Mouse (Mus musculus) inflammation-experienced regulatory T-cells, adult 16 weeks (primary cell): Measurements from ENCODE around the gene Rabl2. TPM values are rescaled to one million over a fixed set of nuclear protein-coding genes. Genes with fewer than 3 reads are reported as not detected.

ENCODE experiments used
- polyA plus RNA-seq: library from polyadenylated mRNA; unstranded; fragments of 100-300 nt; shearing (Covaris generic); gene quantifications from one replicate; pipeline ENCODE4 v1.2.1, GENCODE M21; 2017

The Rabl2 gene
- 3.0 TPM for polyA plus RNA-seq

GRCm38 (mm10) chr15:89591723-89592455 is at the start of gene Rabl2:
Gene Rabl2, minus strand, starts transcription at chr15:89591923.

GRCm38 (mm10) chr15:89568114-89568513 is 23.6 kb downstream of the Rabl2 start, which contains the start of gene Acr:
Gene Acr, plus strand, starts transcription at chr15:89568326.

Other genes starting within 250 kb of the Rabl2 start
- 77.8 TPM for gene Lmf2, start 236.3 kb downstream of the Rabl2 start, polyA plus RNA-seq
- 198 TPM for gene Ncaph2, start 236.2 kb downstream of the Rabl2 start, polyA plus RNA-seq
- gene Sco2, start 218.1 kb downstream of the Rabl2 start, polyA plus RNA-seq = 6.4 TPM
- gene Tymp, start 214.9 kb downstream of the Rabl2 start, polyA plus RNA-seq = 1.0 TPM
- gene Odf3b, start 212.6 kb downstream of the Rabl2 start, polyA plus RNA-seq = 1.1 TPM
- gene Klhdc7b, start 207.0 kb downstream of the Rabl2 start, polyA plus RNA-seq = 0.29 TPM
- gene Syce3, start 181.4 kb downstream of the Rabl2 start, polyA plus RNA-seq = not detected
- gene Cpt1b, start 166.1 kb downstream of the Rabl2 start, polyA plus RNA-seq = 0.49 TPM
- gene C730034F03Rik, start 162.3 kb downstream of the Rabl2 start, polyA plus RNA-seq = 6.1 TPM
- not detected for gene Gm44502, start 162.2 kb downstream of the Rabl2 start, polyA plus RNA-seq
- 111 TPM for gene Chkb, start 162.0 kb downstream of the Rabl2 start, polyA plus RNA-seq
- 0.05 TPM for gene Mapk8ip2, start 138.0 kb downstream of the Rabl2 start, polyA plus RNA-seq
- 29.5 TPM for gene Arsa, start 114.5 kb downstream of the Rabl2 start, polyA plus RNA-seq
- gene Shank3, start 92.3 kb downstream of the Rabl2 start, polyA plus RNA-seq = not detected
- not detected for gene Acr, start 23.6 kb downstream of the Rabl2 start, polyA plus RNA-seq
- not detected for gene Syt10, start 249.9 kb upstream of the Rabl2 start, polyA plus RNA-seq